Mouse (Mus musculus): ENCODE measurements at regions not wholly inside any gene's neighbourhood (a gene's known extent, or its start where the extent isn't known, plus 50 kb on each side); places are given as distances from the start of the nearest gene placed in this dataset.

- DNase-seq (ENCODE audit: low spot score in 2 of 2), result no peak
- intact Hi-C loops (cut with DNase I), result no loop called here
Measured at GRCm38 (mm10) chr9:46938628-46939027, 59.9 kb upstream of the Gm4791 start.

- intact Hi-C loops (cut with DNase I), result no loop called here
- peak; percentile 15 to 51 for DNase-seq (ENCODE audit: low spot score in 2 of 2)
Measured at GRCm38 (mm10) chr9:46925641-46926040, 72.9 kb upstream of the Gm4791 start.

- intact Hi-C loops (cut with DNase I), result no loop called here
- no peak for DNase-seq (ENCODE audit: low spot score in 2 of 2)
Measured at GRCm38 (mm10) chr9:46920081-46920480, 78.5 kb upstream of the Gm4791 start.

GRCm38 (mm10) chr9:46913238-46913637 is 85.3 kb upstream of the Gm4791 start:
- DNase-seq (ENCODE audit: low spot score in 2 of 2), result peak; percentile 52 to 74
- intact Hi-C loops (cut with DNase I), result no loop called here

GRCm38 (mm10) chr9:46909412-46910013 is 89.0 kb upstream of the Gm4791 start:
- intact Hi-C loops (cut with DNase I), result no loop called here
- peak; percentile 45 to 61 for DNase-seq (ENCODE audit: low spot score in 2 of 2)

GRCm38 (mm10) chr9:46905081-46905480 is 93.5 kb upstream of the Gm4791 start:
- no peak for DNase-seq (ENCODE audit: low spot score in 2 of 2)
- intact Hi-C loops (cut with DNase I), result no loop called here

- no peak for DNase-seq (ENCODE audit: low spot score in 2 of 2)
- intact Hi-C loops (cut with DNase I), result no loop called here
Measured at GRCm38 (mm10) chr9:46903491-46904220, 94.9 kb upstream of the Gm4791 start.

- intact Hi-C loops (cut with DNase I), result no loop called here
- DNase-seq (ENCODE audit: low spot score in 2 of 2), result peak in 1 of 2 experiments; percentile 20
Measured at GRCm38 (mm10) chr9:46899283-46899682, 99.3 kb upstream of the Gm4791 start.

GRCm38 (mm10) chr9:46898120-46898519 is 100.4 kb upstream of the Gm4791 start:
- peak; percentile 24 to 31 for DNase-seq (ENCODE audit: low spot score in 2 of 2)

GRCm38 (mm10) chr9:46891829-46892228 is 106.7 kb upstream of the Gm4791 start:
- intact Hi-C loops (cut with DNase I), result no loop called here
- no peak for DNase-seq (ENCODE audit: low spot score in 2 of 2)

More at GRCm38 (mm10) chr9:46898120-46898519, 100.4 kb upstream of the Gm4791 start:
- intact Hi-C loops (cut with DNase I), result no loop called here

GRCm38 (mm10) chr9:46889933-46890662 is 108.4 kb upstream of the Gm4791 start:
- peak in 1 of 2 experiments; percentile 49 for DNase-seq (ENCODE audit: low spot score in 2 of 2)
- intact Hi-C loops (cut with DNase I), result no loop called here

- intact Hi-C loops (cut with DNase I), result no loop called here
- DNase-seq (ENCODE audit: low spot score in 2 of 2), result peak; percentile 26 to 66
Measured at GRCm38 (mm10) chr9:46871211-46871994, 127.1 kb upstream of the Gm4791 start.

GRCm38 (mm10) chr9:46863934-46864333 is 134.6 kb upstream of the Gm4791 start:
- intact Hi-C loops (cut with DNase I), result no loop called here
- no peak for DNase-seq (ENCODE audit: low spot score in 2 of 2)

- no peak for DNase-seq (ENCODE audit: low spot score in 2 of 2)
- intact Hi-C loops (cut with DNase I), result no loop called here
Measured at GRCm38 (mm10) chr9:46851753-46852152, 146.8 kb upstream of the Gm4791 start.

- DNase-seq (ENCODE audit: low spot score in 2 of 2), result no peak
- intact Hi-C loops (cut with DNase I), result no loop called here
Measured at GRCm38 (mm10) chr9:46851336-46851735, 147.2 kb upstream of the Gm4791 start.

- DNase-seq (ENCODE audit: low spot score in 2 of 2), result peak; percentile 40 to 47
- intact Hi-C loops (cut with DNase I), result no loop called here
Measured at GRCm38 (mm10) chr9:46845276-46845675, 153.3 kb upstream of the Gm4791 start.

GRCm38 (mm10) chr9:46843781-46844180 is 154.8 kb upstream of the Gm4791 start:
- intact Hi-C loops (cut with DNase I), result no loop called here
- DNase-seq (ENCODE audit: low spot score in 2 of 2), result no peak

- intact Hi-C loops (cut with DNase I), result no loop called here
- no peak for DNase-seq (ENCODE audit: low spot score in 2 of 2)
Measured at GRCm38 (mm10) chr9:46841571-46841970, 157.0 kb upstream of the Gm4791 start.

- intact Hi-C loops (cut with DNase I), result no loop called here
- DNase-seq (ENCODE audit: low spot score in 2 of 2), result no peak
Measured at GRCm38 (mm10) chr9:46835261-46835660, 163.3 kb upstream of the Gm4791 start.
